Mouse (Mus musculus) CD8-positive naive resting alpha-beta T cell, adult 2 months (primary cell): ENCODE data around the gene Wdr70.

Experiments
- DNase-seq, 2 experiments: peaks; one replicate each; pipeline ENCODE4 v3.0.0; 2022; ENCODE audit warnings: low read depth in 2 of 2, low spot score in 2 of 2

Gene Wdr70

DNA sequence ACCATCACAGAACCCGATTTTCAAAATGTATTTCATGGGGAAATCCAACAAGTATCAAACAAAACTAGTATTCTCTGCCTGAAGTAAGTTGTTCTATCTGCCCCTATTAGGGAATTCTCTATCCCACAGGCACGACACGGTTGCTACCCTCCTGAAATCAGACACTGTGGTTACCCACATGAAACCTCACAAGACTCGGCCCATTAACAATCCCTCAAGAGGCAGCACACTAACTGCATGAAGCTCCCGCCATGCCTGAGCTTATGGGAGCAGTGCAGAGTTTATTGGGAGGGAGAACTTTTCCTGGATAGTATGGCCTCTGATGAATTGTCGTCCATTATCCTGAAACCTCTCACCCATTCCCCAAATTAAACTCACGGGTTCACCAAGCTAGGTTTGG is 67.8 kb downstream of the Wdr70 start:
- DNase-seq: no peak

DNA sequence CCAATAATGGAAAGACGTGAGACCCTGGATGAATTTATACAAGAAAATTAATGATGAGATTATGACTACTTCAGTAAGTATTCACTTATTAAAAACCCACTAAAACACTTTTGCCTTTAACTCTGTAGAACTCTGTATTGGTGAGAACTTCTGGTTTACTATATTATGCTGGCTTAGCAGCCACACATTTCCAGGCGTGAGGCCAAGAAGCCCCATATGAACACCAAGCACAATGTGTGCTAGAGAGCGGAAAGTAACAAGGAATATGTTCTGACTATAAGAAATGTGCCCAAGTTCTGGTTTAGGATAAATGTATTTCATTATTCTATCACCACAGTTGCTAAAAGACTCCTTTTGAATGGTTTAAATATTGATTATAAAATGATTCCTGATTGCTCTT is 68.4 kb downstream of the Wdr70 start:
- DNase-seq: no peak

DNA sequence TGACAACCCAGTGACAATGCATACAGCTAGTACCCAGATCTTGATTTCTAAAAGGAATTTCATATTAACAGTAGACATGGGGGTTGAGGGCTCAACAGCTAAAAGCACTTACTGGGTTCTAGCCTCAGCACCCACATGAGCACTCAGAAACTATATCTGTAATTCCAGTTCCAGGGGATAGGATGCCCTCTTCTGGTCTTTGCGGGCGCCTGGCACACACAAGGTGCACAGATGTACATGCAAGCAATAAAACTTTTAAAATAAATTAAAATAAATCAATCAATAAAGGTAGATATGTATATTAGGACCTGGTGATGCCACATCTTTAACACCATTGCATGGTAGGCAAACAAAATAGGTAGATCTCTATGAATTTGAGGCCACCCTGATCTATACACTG is 71.5 kb downstream of the Wdr70 start:
- DNase-seq: no peak

DNA sequence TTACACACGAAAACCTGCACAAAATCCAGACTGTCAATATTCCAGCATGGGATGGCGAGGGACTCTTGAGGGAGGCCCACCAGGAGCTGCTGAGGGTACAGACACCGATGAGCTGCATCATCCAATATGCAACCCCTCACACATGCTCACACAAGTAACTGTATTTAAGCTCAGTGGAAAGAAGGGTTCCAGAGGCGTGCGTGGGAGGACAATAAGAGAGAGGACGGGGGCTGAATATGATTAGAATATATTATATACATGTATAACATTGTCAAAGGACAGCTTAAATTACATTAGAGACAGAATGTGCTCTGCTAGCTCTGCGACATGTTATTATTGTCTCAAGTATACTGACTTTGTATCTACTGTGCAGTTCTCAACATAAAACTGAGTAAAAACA is 87.6 kb downstream of the Wdr70 start:
- DNase-seq: no peak

DNA sequence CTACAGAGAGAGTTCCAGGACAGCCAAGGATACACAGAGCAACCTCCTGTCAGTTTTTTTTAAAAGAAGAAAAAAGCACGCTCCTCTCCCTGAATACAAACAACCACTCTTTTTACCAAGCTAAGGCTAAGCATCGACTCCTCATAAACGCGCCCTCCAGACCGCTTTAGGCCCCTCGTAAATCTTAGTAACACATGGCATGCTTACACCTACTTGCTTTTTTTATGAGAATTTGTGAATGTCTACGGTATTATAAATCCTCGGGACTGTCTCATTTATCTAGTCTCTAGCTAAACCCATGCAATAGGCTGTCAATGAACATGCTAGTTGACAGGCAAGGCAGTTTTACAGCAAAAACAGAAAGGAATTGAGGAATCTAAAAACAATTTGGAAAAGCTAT is 91.6 kb downstream of the Wdr70 start:
- no peak for DNase-seq

DNA sequence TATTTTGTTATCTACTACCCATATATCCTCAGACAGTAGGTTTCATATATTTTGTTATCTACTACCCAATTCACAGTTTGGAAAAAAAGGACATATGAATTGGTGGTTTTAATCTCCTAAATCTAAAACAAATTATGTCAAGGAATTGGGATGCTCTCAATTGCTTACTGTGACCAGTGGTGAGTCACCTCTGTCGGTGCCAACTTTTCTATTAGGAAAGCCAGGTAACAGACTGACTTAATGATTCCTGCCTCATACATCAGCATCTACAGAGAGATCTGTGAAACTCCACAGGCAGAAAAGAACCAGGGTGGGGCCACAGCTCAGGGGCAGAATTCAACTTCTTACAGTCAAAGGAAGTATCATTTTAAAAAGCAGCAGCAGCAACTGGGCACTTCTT is 93.0 kb downstream of the Wdr70 start:
- DNase-seq: no peak

DNA sequence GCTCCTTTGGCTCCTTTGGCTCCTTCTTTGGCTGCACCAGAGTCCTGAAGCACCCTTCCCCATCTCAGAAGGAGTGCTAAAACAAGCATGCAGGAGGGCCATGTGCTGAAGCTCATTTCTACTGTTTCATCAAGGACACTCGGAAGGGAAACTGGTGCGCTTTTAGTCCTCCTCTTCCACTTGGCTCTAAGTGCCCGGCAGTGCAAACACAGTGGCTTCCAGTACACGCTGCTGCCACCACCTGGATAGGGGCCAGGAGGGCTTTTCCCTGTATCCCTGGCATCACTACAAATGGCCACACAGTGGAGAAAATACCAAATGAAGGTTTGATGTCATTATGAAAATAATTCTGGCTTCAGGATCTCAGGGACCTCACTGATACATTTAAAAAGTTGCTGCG is 93.5 kb downstream of the Wdr70 start:
- DNase-seq: no peak

DNA sequence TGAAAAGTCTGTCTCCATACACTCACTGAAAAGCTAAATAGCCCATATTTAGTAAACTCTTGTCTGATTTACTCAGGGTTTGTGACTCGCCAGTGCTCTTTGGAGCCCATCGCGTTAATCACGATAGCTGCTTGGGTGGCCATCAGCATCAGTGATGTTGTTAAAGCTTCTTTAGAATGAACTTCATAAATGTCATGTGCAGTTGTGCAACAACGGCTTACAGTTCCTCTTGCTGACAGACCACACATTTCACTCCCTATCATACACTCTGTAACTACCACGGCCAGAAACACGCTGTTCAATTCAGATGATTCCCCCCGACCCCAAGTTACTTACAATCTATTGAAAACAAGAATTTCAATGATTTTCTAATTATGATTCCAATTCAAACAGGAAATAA is 95.2 kb downstream of the Wdr70 start:
- DNase-seq: no peak

DNA sequence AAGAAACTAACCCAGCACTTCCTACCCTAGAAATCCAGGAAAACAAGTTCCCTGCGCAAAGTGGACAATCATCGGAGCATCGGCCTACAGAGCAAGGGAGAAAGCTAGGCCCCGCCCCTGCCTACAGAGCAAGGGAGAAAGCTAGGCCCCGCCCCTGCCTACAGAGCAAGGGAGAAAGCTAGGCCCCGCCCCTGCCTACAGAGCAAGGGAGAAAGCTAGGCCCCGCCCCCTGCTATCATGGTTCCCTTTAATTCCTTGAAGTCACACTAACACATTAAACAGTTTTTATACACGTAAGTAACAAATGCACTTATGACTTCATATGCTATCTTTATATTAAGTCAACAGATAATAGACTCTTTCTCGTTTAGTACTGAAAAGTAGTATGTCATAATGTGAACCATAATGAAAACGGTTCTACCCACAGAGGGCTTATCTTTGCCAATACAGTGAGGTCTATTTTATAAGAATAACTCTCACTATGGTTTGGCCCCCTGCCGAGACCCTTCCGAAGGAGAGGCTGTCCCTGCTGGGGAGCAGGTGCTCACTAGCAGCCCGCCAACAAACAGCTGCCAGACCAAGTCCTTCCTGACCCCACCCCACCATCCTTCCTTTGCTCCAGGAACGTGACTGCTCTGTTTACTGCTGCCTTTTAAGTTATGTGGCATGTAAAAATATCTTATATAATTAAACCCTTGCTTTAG is 100.0 kb downstream of the Wdr70 start:
- DNase-seq: no peak

DNA sequence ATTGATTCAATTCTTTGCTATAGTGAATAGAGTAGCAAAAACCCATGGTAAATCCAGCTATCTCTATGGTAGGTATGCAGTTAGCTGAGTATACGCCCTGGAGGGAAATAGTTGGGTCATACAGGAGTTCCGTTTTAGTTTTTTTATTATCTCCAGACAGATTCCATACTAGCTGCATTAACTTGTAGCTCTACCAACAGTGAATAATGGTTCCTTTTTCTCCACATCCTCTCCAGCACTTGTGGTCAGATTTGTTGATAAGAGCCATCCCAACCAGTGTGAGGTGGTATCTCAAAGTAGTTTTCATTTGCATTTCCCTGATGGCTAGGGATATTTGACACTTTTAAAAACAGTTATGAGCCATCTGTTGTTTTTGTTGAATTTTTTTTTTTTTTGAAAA is 100.9 kb downstream of the Wdr70 start:
- DNase-seq: no peak

DNA sequence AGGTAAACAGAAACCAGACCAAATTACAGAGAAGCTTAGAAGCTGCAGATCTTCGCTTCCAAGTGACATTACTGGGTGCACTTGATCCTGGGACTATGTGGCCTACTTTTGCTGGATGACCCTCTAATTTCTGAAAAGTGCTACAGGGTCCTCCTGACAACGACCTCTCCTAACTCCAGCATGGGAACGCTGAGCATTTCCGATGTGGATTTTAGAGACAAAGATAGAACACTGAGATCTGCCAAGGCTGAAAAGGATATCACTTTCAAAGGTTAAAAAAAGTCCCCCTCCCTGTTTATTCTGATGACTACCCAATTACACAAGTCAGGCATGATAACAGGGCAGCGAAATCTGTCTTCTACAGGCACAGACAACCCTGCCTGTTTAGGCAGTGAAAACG is 105.3 kb downstream of the Wdr70 start:
- no peak for DNase-seq

DNA sequence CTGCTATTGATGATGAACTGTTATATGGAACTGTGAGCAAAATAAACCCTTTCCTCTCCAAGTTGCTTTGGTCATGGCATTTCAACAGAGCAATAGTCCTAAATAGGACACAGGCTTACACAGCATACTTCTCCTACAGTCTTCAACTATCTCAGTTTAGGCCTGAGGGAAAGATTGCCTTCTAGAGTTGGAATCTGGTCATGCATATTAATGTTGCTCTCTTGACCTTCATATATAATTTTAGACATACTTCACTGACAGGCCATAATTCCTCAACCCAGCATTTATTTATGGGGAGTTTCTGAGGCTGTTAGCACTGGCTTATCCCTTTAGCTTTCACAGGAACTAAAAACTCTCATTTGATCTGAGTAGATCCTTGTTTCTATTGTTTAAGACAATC is 108.9 kb downstream of the Wdr70 start:
- no peak for DNase-seq

DNA sequence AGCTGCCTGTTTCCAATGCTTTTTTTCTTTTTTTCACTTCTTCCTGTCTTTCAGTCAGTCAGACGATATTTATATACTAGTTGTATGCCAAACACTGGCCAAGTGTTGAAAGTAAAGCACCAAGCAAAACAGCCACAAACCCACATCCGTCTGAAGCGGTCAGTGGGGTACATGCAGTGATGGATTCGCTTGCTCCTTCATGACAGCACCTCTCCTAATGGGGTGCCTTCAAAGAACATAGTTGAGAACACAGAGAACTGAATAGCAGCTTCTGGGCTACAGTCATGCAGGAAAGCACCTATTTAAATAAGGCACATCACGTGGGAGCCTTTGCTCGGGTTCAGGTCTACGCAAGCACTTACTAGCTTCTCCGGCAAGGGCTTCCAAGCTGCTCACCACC is 111.6 kb downstream of the Wdr70 start:
- DNase-seq: peak; percentile 20 to 31

DNA sequence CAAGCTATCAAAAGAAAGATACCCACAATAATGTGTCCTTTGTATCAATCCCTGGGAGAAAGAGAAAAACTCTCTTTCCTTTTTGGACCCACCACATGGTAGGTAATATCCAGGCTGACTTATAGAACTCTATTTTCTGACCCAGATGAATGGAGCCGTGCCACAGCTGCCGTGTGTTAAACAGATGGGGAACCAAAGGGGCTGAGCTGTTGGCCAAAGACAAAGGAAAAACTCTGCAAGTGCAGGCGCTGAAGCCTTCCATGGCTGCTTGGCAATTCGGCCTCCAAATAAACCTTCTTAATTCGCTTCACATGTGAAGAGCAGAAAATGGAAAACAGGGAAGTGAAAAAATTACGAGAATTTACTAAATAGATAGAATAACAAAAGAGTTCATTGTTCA is 112.7 kb downstream of the Wdr70 start:
- no peak for DNase-seq

DNA sequence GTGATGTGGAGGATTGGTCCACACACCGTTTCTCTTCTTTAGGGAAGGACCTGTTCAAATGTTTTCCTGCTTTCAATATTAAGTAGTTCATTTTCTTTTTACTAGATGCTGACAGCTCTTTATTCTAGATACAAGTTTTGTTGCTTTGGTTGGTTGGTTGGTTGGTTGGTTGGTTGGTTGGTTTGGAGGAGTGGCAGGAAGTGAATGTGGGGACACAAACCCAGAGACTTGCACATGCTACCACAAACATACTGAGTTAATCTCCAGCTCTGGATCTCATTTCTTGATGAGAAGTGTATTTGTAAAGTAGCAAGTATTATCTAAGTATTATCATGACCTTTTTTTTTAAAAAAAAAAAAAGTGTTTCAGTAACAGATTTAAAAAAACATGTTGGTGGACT is 120.4 kb downstream of the Wdr70 start:
- DNase-seq: no peak

DNA sequence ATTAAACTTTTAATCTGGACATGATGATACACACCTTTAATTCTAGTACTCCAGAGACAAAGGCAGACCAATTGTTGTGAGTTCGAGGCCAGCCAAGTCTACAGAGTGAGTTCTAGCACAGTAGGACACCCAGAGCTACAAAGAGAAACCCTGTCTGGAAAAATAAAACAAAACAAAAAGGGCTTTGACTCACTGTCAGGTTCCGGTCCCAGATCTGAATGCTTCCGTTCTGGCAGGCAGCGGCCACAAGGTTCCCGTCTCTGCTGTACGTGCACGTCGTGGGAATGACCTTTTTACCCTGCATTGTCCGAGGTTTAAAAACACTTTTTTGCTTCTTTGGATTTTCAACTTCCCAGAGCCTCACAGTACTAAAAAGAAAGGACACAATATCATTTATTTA is 122.2 kb downstream of the Wdr70 start:
- no peak for DNase-seq

DNA sequence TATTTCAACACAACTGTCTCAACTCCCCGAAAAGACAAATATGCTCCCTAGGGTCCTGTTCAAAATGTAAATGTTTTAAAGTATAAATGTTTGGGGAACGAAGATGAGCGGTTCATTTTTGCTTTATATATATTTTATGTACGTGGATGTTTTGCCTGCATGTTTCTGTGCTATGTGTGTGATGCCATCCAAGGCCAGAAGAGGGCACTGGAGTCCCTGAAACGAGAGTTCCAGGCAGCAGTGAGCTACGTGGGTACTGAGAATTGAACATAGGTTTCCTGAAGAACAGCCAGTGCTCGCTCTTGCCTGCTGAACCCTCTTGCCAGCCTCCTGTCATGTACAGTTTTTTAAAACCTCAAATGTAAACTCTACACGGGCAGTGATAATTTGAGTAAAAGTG is 124.6 kb downstream of the Wdr70 start:
- DNase-seq: no peak

DNA sequence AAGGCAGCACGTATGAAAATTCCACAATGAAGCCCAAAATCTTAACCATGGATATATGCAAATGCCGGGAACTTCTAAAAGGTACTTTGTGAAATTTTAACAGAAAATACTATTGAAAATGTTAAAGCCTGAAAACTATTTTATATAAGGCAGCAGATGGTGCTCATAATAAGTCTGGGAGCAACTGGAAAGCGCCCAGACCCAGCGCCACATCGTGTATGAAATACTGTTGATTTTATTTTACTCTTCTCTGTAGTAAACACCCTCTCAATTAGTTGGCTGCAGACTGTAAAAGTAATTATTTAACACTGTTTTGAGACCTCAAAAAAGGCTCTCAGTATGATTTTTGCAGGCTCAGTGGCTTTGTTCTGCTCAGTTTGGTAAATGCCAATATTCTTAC is 126.5 kb downstream of the Wdr70 start:
- no peak for DNase-seq

DNA sequence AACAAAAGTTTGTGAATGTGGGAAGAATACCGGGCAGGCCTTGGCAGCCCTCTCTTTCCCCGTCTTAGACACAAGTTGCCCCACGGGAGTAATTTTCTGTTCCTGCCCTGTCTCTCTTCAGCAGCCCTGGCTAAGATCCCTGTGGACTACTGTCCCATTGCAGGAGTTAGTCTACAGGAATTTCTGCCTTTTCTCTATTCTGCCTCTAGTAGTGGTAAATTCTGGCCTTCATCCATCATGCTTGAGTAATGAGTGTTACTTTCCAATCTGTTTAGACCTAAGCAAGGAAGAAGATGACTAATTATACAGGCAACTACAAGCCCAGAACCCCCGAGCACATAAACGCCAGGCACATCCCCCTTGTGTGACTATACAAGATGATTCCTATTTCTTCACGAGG is 136.2 kb downstream of the Wdr70 start:
- no peak for DNase-seq

DNA sequence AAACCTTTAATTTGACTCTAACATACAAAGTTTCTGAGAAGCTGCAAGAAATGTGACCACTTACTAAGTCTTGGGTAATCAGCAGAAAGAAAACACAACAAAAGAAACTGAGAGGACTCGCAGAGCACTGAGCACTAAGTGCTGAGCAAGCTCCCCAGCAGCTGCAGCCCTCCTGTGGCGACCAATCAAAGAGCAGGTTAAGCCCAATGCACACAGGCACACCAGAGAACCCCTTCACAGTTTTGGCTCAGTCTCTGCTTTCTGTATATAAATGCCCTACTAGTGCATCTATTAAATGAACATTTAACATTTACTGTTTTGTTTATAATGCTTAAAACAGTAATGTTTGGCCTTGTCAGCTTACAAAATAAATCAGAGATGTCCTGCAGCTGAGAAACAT is 137.5 kb downstream of the Wdr70 start:
- DNase-seq: no peak

DNA sequence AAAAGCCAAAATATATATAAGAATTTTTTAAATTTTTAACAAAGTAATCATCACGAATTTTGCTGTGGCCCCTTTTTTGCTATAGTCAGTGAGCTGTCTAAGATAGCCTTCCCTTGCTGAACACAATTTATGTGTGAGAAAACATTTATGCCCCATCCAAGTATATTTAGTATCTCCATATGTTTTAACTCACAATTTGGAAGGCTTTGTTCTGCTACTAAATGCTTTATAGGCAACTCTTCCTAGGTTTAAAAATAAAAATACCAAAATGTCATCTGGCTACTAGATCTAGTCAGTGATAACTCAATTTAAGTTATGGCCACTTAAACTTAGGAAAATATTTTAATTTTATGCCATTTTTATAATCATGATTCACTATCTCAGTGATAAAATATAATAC is 142.1 kb downstream of the Wdr70 start:
- no peak for DNase-seq

DNA sequence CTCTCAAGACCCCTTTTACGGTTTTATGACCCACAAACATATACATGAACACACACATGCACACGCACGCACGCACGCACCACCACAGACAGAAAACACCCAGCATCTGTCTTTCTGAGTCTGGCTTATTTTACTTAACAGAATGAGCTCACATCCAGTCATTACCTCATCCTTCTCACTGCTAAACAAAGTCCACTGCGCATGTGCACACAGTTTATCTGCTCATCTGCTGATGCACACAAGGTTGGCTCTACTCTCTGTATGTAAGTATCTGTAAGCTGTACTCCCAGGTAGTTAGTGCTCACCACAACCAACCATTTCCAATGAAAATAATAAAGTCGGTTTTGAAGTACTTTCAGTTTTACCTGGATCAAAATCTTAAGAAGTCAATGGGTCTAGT is 148.4 kb downstream of the Wdr70 start:
- DNase-seq: no peak

DNA sequence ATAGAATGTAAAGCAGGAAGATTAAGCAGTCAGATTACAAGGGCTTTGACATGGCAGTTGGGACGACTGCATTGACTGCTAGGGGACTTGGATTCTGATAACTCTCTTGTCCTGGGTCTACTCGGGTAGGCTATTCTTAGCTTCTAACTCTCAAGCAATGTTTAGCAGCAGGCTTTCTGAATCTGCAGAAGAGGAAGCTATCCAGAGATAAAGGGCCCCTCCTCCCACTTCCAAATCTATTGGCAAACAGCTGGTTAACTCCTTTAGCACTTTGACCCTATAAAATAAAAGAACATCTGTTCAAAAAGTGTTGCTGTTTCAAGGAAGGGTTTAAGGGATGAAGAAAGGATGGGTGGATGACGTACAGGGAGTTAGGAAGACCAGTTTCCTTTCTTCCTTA is 157.3 kb downstream of the Wdr70 start:
- no peak for DNase-seq
